Mouse (Mus musculus): ENCODE data around the gene Limd2.
"Not testable (repeated sequence)": the region's sequence is repeated elsewhere in the genome, so short reads cannot be mapped to it uniquely, and the experiment has no call there.

Gene Limd2

GRCm38 (mm10) chr11:106160841-106161721 is at the start of gene Limd2, which contains the start of gene Gm10840:
TSS of gene Limd2 (minus strand) at chr11:106160860.
TSS of gene Gm10840 (plus strand) at chr11:106160850.
- DNase-seq (ENCODE audit: low read depth, low spot score) = peak; percentile 64

GRCm38 (mm10) chr11:106202123-106202465 is 41.4 kb upstream of the Limd2 start, which contains the start of gene Strada:
TSS of gene Strada (minus strand) at chr11:106202168.
- no peak for DNase-seq (ENCODE audit: low read depth, low spot score)

GRCm38 (mm10) chr11:106201337-106202122 is 40.9 kb upstream of the Limd2 start:
- DNase-seq (ENCODE audit: low read depth, low spot score) = no peak

- DNase-seq (ENCODE audit: low read depth, low spot score) = no peak
Measured at GRCm38 (mm10) chr11:106200756-106201155, 40.1 kb upstream of the Limd2 start.

GRCm38 (mm10) chr11:106199997-106200396 is 39.3 kb upstream of the Limd2 start:
- not testable (repeated sequence) for DNase-seq (ENCODE audit: low read depth, low spot score)

- no peak for DNase-seq (ENCODE audit: low read depth, low spot score)
Measured at GRCm38 (mm10) chr11:106198277-106198676, 37.6 kb upstream of the Limd2 start.

GRCm38 (mm10) chr11:106195341-106195740 is 34.7 kb upstream of the Limd2 start:
- no peak for DNase-seq (ENCODE audit: low read depth, low spot score)

- DNase-seq (ENCODE audit: low read depth, low spot score) = no peak
Measured at GRCm38 (mm10) chr11:106194891-106195290, 34.2 kb upstream of the Limd2 start.

- no peak for DNase-seq (ENCODE audit: low read depth, low spot score)
Measured at GRCm38 (mm10) chr11:106194155-106194541, 33.5 kb upstream of the Limd2 start.

GRCm38 (mm10) chr11:106193371-106194154 is 32.9 kb upstream of the Limd2 start:
- peak; percentile 98 for DNase-seq (ENCODE audit: low read depth, low spot score)

- DNase-seq (ENCODE audit: low read depth, low spot score) = peak; percentile 22
Measured at GRCm38 (mm10) chr11:106192657-106193370, 32.2 kb upstream of the Limd2 start.

- DNase-seq (ENCODE audit: low read depth, low spot score) = no peak
Measured at GRCm38 (mm10) chr11:106192241-106192640, 31.6 kb upstream of the Limd2 start.

GRCm38 (mm10) chr11:106191716-106192115 is 31.1 kb upstream of the Limd2 start:
- no peak for DNase-seq (ENCODE audit: low read depth, low spot score)

GRCm38 (mm10) chr11:106187326-106187725 is 26.7 kb upstream of the Limd2 start:
- DNase-seq (ENCODE audit: low read depth, low spot score) = peak; percentile 58

GRCm38 (mm10) chr11:106180449-106180801 is 19.8 kb upstream of the Limd2 start:
- no peak for DNase-seq (ENCODE audit: low read depth, low spot score)

- DNase-seq (ENCODE audit: low read depth, low spot score) = no peak
Measured at GRCm38 (mm10) chr11:106179711-106180448, 19.2 kb upstream of the Limd2 start.

GRCm38 (mm10) chr11:106178036-106178782 is 17.5 kb upstream of the Limd2 start:
- no peak for DNase-seq (ENCODE audit: low read depth, low spot score)

- DNase-seq (ENCODE audit: low read depth, low spot score) = no peak
Measured at GRCm38 (mm10) chr11:106176372-106176771, 15.7 kb upstream of the Limd2 start.

GRCm38 (mm10) chr11:106175081-106175480 is 14.4 kb upstream of the Limd2 start:
- no peak for DNase-seq (ENCODE audit: low read depth, low spot score)

- DNase-seq (ENCODE audit: low read depth, low spot score) = no peak
Measured at GRCm38 (mm10) chr11:106174372-106174771, 13.7 kb upstream of the Limd2 start.

Measured in ZHBTc4 (cell line).